Mouse (Mus musculus) lung, adult 2 months (tissue): Measurements from ENCODE around the gene Wnt2b. TPM values are rescaled to one million over a fixed set of nuclear protein-coding genes. Genes with fewer than 3 reads are reported as not detected.

Experiments
- DNase-seq: peaks from one replicate; pipeline ENCODE4 v3.0.0; 2022
- H3K4me1 ChIP-seq: fragments of 200-500 bp; 2 replicates; pipeline ENCODE4 v1.6.1; 2011; ENCODE audit warnings: low read length; ENCODE audit not compliant: control insufficient read depth, insufficient read depth
- H3K4me3 ChIP-seq: fragments of 200-500 bp; replicated peaks from 2 replicates; pipeline ENCODE3; 2011; ENCODE audit warnings: low read depth, mild to moderate bottlenecking, control low read depth, low read length; ENCODE audit errors: extremely low read depth
- CTCF ChIP-seq: fragments of 200-500 bp; IDR thresholded peaks from 2 replicates; pipeline ENCODE4 v1.5.1; 2011; ENCODE audit warnings: mild to moderate bottlenecking, low read length, control low read depth; ENCODE audit not compliant: insufficient read depth
- POLR2A ChIP-seq: fragments of 200-500 bp; IDR thresholded peaks from 2 replicates; pipeline ENCODE4 v1.6.1; 2011; ENCODE audit warnings: low read depth, mild to moderate bottlenecking, control low read depth, low read length, borderline replicate concordance; ENCODE audit errors: extremely low read depth
- WGBS: fragments of 180-500 bp; shearing (Covaris S2); methylation state at CpG from one replicate; pipeline ENCODE4 v1.1.7; 2018; 5-methylcytosine and 5-hydroxymethylcytosine counted together
- polyA plus RNA-seq: library from polyadenylated mRNA; depleted of rRNA; stranded (reverse); fragments of >200 nt; gene quantifications from 2 replicates; pipeline ENCODE4 v1.2.3, GENCODE M21; 2012

Wnt2b gene
- polyA plus RNA-seq, 1 experiment = 3.5 TPM

DNA sequence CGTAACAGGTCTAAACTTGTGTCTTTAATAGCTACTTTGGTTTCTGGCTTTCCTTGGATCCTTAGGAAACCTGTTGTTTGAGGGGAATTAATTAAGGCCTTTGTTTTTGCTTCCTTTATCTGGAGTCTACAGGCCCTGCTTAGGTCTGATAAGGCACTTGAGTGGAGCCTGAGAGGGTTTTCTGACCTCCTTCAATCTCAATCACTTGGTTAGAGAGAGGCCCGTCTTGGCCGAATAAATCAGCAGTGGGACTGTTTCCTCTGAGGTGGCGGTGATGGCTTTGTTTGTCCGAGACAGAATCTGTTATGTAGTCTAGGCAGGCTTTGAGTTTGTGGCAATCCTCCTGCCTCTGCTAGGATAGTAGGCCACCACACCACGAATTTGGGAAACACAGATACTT is 35.8 kb upstream of the Wnt2b start:
- TF ChIP-seq POLR2A (no peak), CTCF (no peak)
- Histone ChIP-seq H3K4me1 (peaks cover 40% of the 10 kb centered on the region), H3K4me3 (no peak overlapping the region)
- WGBS = 27% methylated on average over 6 of the region's 6 CpGs
- DNase-seq = no peak

DNA sequence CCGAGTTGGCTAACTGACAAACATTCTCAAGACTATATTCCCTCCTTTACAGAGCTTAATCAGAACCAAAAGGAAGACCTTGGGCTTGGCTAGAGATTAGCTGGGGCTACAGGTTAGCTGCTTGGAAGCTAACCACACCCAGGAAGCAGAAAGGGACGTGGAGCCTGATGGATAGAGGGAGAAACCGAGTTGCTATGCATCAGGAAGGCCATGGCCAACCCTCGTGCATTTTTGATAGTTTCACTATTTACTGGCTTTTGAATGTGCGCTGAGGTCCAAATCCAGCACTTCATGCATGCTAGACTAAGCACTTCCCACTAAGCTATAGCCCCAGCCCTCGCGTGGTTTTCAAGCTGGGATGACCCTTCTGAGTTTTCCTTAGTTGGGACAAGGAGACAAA is 34.0 kb upstream of the Wnt2b start:
- WGBS = 62% methylated on average over 7 of the region's 7 CpGs
- TF ChIP-seq CTCF (no peak), POLR2A (no peak)
- peaks cover 36% of the 10 kb centered on the region for H3K4me1 ChIP-seq
- H3K4me3 ChIP-seq = no peak overlapping the region
- DNase-seq = no peak

DNA sequence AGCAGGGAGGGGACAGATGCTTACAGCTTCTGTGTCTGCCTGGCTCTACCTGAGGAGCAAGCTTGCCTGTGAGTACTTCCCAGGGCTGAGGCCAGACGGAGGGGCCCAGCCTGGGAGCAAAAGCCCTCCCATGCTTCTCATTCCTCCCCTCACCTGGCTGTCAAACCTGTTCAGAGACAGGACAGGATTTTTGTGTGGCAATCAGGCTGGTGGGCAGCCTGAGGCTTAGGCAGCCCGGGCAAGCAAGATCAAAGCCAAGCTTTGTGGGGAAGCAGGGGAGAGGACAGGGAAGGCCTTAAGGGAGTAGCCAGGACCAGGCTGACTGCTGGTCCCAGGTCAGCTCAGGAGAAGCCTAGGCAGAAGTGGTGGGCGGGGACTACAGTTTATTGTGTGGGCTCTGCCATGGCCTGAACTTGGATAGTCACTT is 32.7 kb upstream of the Wnt2b start:
- no peak for DNase-seq
- Histone ChIP-seq H3K4me1 (peaks cover 31% of the 10 kb centered on the region), H3K4me3 (no peak overlapping the region)
- 39% methylated on average over 3 of the region's 3 CpGs for WGBS
- TF ChIP-seq CTCF = no peak
- no peak for TF ChIP-seq POLR2A

DNA sequence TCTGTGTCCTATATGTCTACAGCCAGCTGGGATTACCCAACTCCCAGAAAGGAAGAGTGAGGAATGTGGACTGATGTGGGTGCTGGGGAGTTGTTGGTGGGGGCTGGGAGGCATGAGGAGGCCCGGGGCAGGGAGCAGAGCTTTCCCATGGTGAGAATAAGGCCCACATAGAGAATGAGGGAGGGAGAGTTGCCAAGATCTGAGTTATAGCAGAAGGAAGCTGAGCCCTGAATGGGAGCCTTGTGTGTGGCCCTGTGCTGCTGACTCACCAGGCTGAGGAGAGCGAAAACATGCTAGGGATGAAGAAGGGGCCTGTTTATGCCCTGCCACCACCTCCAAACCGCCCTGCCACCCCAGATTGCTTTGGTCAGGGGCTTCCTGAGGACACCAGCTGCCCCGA is 32.1 kb upstream of the Wnt2b start:
- H3K4me1 ChIP-seq = peaks cover 31% of the 10 kb centered on the region
- WGBS = 31% methylated on average over 4 of the region's 4 CpGs
- no peak for DNase-seq
- TF ChIP-seq CTCF (no peak), POLR2A (no peak)
- H3K4me3 ChIP-seq = no peak overlapping the region

DNA sequence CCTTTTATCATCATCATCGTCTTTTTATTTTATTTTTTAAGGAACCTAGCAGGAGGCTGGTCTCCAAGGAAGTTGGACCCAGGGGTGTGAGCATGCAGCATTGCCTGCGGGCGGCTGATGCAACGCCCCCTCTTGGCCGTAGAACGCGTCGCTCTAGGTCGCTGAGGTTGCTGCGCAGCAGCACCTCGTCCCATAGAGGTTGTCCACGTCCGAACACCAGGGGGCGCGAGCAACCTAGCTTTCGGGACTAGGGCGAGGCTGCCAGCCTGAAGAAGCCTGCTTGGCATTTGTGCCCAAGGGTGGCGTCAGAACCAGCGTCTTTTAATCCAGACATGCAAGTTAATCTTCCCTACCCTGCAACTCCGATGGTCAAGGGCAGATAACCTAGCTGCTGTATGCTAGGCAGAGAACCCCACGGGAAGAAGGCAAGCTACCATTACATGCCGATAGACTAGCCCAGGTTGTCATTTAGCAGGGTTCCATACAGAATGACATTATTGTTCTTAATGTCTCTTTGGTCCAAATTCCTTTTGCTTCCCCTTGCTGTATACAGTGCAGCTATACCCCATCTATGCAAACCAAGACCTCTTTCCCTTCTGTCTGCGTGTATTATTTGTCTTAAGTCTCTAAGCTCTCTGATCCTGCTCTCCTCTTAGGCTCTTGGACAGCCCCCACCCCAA is 31.1 kb upstream of the Wnt2b start:
- peak; percentile 92 for DNase-seq
- no peak overlapping the region for H3K4me3 ChIP-seq
- WGBS = 8% methylated on average over 23 of the region's 23 CpGs
- peaks cover 27% of the 10 kb centered on the region for H3K4me1 ChIP-seq
- TF ChIP-seq POLR2A (no peak), CTCF (peak; percentile 81)

DNA sequence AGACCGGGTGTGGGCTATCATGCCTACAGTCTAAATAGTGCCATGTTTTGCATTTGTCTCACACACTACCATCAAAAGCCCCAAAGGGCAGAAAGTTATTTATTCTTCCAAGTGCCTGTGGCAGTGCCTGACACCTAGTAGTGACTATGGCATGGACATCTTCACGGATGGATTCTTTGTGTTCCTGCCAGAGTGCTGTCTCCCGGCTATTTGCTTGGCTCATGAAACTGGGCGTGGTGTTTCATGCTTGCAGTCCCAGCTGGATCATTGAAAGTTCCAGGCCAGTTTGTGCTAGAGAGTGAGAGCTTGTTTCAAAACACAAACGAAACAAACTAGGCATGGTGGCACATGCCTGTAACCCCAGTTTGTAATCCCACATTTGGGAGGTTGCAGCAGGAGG is 30.0 kb upstream of the Wnt2b start:
- no peak overlapping the region for H3K4me3 ChIP-seq
- 42% methylated on average over 5 of the region's 5 CpGs for WGBS
- H3K4me1 ChIP-seq = peaks cover 22% of the 10 kb centered on the region
- DNase-seq = no peak
- TF ChIP-seq CTCF (no peak), POLR2A (no peak)

DNA sequence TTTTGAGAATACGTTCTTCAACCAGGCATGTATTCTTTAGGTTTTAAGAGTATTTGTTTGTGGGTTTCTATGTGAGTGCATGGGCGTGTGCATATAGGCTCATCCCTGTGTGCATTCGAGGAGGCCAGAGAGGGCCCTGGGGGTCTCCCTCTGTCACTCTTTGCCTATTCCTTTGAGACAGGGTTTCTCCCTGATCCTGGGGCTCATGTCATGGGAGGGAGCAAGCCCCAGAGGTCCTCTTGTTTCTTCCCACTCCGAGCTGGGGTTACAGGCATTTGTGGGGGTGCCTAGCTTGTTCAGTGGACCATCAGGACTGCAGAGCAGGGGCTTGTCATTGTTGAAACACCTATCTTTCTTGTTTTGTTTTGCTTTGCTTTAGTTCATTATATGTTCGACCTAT is 26.2 kb upstream of the Wnt2b start:
- H3K4me3 ChIP-seq = no peak overlapping the region
- 63% methylated on average over 5 of the region's 5 CpGs for WGBS

DNA sequence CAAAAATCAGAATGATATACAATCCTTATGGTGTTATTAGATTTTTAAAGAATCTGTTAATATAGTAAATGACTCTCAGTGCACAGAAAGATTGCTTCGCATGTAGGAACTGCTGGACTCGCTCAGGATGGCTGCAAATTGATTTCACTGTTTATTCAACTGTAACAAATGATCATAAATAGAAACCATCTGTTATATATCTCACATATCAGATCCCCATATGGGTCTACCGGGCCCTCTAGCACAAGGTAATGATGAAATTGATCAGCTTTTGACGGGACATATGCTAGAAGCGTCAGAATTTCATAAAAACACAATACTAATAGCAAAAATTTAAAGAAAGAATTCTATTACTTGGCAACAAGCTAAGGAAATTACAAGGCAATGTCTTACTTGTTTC is 18.0 kb upstream of the Wnt2b start:
- Histone ChIP-seq H3K4me3 (no peak overlapping the region), H3K4me1 (no peaks in the 10 kb centered on the region)
- 77% methylated on average over 5 of the region's 5 CpGs for WGBS
- no peak for DNase-seq
- TF ChIP-seq CTCF (no peak), POLR2A (no peak)

More for the DNA sequence above, 26.2 kb upstream of the Wnt2b start:
- no peak for TF ChIP-seq POLR2A
- TF ChIP-seq CTCF = no peak
- peaks cover 3% of the 10 kb centered on the region for H3K4me1 ChIP-seq
- no peak for DNase-seq

DNA sequence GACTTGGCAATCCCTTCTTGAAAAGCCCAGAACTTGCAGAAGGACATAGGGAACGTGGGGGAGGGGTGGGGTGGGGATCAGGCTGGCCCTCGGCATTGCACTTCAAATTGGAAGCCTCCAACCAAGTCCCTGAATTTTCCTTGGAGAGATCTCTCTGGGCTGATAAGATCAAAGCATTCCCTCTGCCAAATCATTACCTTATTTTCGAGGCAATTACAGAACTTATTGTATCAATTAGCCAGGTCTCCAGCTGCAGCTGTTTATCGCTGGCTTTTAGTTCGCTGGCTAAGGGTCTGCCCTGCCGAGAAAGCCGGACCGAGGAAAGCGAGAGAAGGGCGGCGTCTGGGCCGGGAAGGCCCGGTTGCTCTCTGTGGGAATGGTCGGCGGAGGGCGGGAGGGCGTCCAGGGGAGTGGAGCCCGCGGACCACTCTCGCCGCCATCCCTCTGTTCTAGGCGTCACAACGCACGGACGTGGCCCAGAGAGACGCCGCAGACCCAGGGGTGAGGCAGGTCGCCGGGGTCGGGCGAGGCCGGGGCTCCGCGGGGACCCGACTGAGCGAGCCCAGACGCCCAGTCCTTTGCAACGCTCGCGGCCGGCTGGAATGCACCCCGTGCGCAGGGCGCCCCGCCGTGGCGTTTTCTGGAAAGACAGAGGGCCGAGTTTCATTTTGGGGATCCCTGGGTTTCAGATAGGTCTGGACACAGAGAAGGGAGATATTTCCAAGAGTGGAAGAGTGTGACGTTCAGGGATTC is 6.0 kb upstream of the Wnt2b start:
- Histone ChIP-seq H3K4me3 (peak overlapping the region; percentile 88), H3K4me1 (no peaks in the 10 kb centered on the region; the same call in 1 of the 2 replicates)
- under 1% methylated on average over 49 of the region's 49 CpGs for WGBS
- peak; percentile 96 for DNase-seq
- TF ChIP-seq POLR2A (peak; percentile 33; the same call in 1 of the 2 replicates), CTCF (peak; percentile 52)
